Mouse (Mus musculus): ENCODE data around the gene Taco1. TPM values are rescaled to one million over a fixed set of nuclear protein-coding genes. Genes with fewer than 3 reads are reported as not detected.
"Not testable (repeated sequence)": the region's sequence is repeated elsewhere in the genome, so short reads cannot be mapped to it uniquely, and the experiment has no call there.

The Taco1 gene
- total RNA-seq, 4 experiments from 2014 or later = 16.1 to 18.2 (median 17.2) TPM

DNA sequence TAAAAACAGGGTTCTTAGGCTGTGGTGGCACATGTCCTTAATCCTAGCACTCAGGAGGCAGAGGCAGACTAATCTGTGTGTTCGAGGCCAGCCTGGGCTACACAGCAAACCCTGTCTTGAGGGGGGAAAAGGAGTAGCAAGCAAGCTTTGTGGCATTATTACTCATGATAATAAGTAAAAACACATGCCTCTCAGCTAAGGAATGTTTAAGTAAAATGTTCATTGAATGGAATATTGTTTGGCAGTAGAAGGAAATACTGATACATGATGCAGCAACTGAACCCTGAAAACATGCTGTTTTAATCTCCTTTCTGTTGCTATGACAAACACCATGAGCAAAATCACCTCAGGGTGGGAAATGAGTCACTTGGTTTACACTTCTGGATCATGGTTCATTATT, 4.5 kb upstream of the Taco1 start:
- no peak for DNase-seq (ENCODE audit: low spot score in 2 of 2)

GRCm38 (mm10) chr11:106063756-106064155, 2.1 kb upstream of the Taco1 start:
- DNase-seq (ENCODE audit: low spot score in 2 of 2) = no peak

- DNase-seq (ENCODE audit: low spot score in 2 of 2) = no peak
These were observed 563 bp upstream of the Taco1 start for GRCm38 (mm10) chr11:106065073-106065922.

- DNase-seq (ENCODE audit: low spot score in 2 of 2) = not testable (repeated sequence)
These were observed 755 bp downstream of the Taco1 start for GRCm38 (mm10) chr11:106066616-106067015.

DNA sequence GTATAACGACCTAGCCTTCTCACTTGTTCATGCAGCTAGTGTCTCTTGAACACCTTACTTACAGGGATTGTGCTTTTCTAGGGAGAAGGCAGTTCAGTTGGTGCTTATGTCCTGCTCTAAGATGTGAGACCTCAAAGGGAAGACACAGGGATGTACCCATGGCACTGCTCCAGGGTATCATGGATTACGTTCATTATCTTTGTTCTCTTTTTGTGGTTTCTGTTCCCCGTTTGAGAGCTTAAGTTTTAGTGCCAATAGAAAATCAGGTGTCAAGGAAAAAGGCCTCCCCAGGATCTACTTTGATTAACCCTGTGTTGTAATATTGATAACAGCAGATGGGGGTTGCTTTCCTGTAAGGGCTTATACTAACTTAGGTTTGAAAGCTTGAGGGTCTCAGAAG, 7.9 kb downstream of the Taco1 start:
- DNase-seq (ENCODE audit: low spot score in 2 of 2) = no peak

DNA sequence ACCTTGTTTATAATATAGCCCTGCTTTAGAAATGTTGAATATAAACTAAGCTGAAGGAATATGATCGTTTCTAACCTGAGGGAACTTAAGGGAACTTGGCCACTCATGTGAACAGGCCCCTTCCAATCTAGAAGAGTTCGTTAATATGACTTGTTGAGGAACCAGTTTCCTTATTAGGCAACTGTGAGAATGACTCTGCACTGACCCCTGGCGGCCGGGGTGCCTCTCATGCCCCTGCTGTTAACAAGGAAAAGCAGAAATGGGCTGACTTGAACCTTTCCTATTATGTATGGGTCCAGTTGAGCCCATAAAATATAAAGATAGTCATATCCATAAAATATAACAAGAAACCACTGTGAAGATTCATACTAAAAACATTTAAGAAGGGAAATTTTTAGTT, 10.5 kb downstream of the Taco1 start:
- DNase-seq (ENCODE audit: low spot score in 2 of 2) = peak in 1 of 2 experiments; percentile 34

- peak; percentile 95 to 100 for DNase-seq (ENCODE audit: low spot score in 2 of 2)
These were observed 18.1 kb downstream of the Taco1 start, which contains the start of gene Map3k3 for GRCm38 (mm10) chr11:106083708-106084701. TSS of gene Map3k3 (plus strand) at chr11:106084613.

DNA sequence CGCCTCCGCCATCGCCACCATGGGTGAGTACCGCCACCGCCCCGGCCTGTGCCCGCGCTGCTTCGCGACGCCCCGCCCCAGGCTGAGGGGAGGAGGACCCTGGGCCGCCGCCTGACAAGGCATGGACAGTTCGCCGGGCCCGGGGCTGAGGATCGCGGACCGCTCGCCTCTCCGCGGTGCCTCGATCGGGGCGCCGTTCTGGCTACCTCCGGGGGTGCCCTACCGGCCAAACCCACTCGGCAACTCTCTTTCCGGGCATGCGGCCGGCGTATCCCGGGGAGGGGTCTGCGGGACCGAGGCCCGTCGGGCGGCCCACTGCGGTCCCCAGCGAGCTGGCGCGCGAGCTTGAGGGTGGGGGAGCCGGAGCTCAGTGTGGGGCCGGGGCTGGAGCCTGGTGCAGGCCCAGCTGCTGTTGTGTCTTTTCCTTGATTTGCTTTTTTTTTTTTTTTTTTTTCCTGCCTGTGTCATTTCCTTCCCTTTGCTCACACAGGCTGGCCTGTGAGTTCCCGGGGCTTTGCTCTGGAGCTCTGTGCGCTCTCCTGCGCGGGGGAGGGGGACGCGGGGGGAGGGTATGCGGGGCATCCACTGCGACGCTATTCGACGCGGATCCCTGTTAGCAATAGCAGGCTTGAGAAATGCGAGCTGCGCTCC, 19.2 kb downstream of the Taco1 start:
- DNase-seq (ENCODE audit: low spot score in 2 of 2) = peak; percentile 44 to 58

- DNase-seq (ENCODE audit: low spot score in 2 of 2) = no peak
These were observed 32.4 kb downstream of the Taco1 start for GRCm38 (mm10) chr11:106098223-106098622.

DNA sequence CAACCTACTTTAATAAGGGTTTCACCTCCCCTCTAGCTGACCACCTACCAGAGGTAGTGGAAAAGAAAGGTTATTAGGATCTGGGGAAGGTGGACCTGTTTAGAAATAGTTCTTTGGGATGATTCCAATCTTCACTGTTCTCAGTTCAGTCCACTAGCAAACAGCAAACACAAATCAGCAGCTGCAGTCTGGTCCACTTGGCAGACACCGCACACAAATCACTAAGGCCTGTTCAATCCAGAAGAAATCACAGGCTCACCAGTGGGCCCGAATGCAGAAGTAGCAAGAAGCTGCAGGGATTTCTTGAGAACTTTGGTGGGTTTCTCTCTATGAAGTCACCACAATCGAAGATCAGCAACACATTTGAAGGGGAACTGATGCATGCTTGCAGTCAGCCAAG, 37.0 kb downstream of the Taco1 start:
- no peak for DNase-seq (ENCODE audit: low spot score in 2 of 2)

DNA sequence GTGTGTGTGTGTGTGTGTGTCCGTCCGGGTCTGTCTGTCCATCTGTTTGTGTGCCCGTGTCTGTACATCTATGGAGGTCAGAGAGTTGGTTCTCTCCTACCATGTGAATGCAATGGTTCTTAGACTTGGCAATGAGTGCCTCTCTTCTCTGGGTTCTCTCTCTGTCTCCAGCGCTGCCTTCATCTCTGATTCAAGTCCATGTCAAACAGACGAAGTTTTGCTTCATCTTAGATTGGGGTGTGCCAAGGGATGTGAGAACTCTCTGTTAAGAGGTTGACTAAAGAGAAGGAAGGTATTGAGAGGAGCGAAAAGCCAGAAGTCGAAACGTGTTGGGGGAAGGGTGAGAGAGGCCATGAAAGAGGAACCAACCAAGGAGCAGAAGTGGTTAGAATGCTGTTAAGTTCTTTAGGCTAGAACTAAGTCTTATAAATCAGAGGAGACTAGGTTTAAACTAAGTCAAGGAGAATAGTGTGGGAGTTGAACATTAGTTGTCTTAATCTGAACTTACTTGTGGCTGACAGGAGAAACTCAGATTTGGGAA, 40.3 kb downstream of the Taco1 start:
- no peak for DNase-seq (ENCODE audit: low spot score in 2 of 2)

GRCm38 (mm10) chr11:106111688-106112087, 45.8 kb downstream of the Taco1 start:
- no peak for DNase-seq (ENCODE audit: low spot score in 2 of 2)

DNA sequence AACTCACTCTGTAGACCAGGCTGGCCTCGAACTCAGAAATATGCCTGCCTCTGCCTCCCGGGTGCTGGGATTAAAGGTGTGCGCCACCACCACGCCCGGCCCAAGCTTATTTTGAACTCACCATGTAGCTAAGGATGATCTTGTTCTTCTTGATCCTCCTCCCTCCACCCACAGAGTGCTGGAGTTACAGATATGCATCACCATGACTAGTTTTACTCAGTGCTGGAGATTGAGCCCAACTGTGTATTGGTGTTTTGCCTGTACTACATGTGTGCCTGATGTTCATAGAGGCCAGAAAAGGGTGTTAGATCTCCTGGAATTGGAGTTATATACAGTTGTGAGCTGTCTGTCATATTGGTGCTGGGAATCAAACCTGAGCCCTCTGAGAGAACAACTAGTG, 56.4 kb downstream of the Taco1 start:
- DNase-seq (ENCODE audit: low spot score in 2 of 2) = no peak

DNA sequence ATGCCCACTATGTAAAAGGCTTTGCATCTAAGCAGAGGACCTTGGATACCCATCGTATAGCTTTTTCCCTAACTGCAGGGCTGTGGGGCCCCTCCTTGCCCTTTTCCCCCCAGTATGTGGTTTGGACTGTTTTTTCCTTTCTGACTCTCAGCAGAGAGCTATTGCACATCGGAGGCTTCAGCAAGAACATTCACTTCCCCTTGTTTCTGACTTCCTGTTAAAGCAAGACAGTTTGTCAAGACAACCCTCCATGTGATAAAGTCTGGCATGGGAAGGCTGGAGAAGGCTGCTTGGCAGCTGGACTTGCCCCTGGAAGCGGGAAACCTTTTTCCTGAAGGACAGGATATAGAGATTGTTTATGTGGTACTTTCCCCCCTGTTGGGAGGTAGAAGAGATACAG, 56.9 kb downstream of the Taco1 start:
- no peak for DNase-seq (ENCODE audit: low spot score in 2 of 2)

Other genes with a start within 250 kb of the Taco1 start
- 10 to 100 TPM; 86.6 to 90.7 (median 89.1) TPM for gene Cyb561, start 112.7 kb upstream of the Taco1 start, total RNA-seq (2022)
- 10 to 100 TPM; 18.6 to 24.5 (median 20.5) TPM for gene Ace, start 98.1 kb upstream of the Taco1 start, total RNA-seq (2022)
- not detected for gene Ace3, start 71.4 kb upstream of the Taco1 start, total RNA-seq (2022)
- gene Kcnh6, start 57.9 kb upstream of the Taco1 start, total RNA-seq (2022) = 1 to 10 TPM; 1.9 to 2.6 (median 2.2) TPM
- 100 to 1,000 TPM; 126 to 137 (median 132) TPM for gene Dcaf7, start 29.2 kb upstream of the Taco1 start, total RNA-seq (2022)
- 10 to 100 TPM; 28.2 to 31.8 (median 28.7) TPM for gene Map3k3, start 18.6 kb downstream of the Taco1 start, total RNA-seq (2022)
- 1 to 10 TPM in 1 of 4 experiments, not detected in 3; 1.7 TPM for gene Gm10840, start 94.8 kb downstream of the Taco1 start, total RNA-seq (2022)
- 10 to 100 TPM; 79.3 to 90.2 (median 86.9) TPM for gene Limd2, start 94.8 kb downstream of the Taco1 start, total RNA-seq (2022)
- gene Strada, start 136.1 kb downstream of the Taco1 start, total RNA-seq (2022) = 10 to 100 TPM; 29.0 to 34.0 (median 30.3) TPM
- gene Ccdc47, start 150.3 kb downstream of the Taco1 start, total RNA-seq (2022) = 10 to 100 TPM; 83.3 to 93.9 (median 86.2) TPM
- gene Ddx42, start 150.9 kb downstream of the Taco1 start, total RNA-seq (2022) = 10 to 100 TPM; 64.8 to 69.6 (median 68.7) TPM
- 10 to 100 TPM; 24.2 to 34.4 (median 29.6) TPM for gene Ftsj3, start 190.0 kb downstream of the Taco1 start, total RNA-seq (2022)
- 100 to 1,000 TPM; 185 to 217 (median 197) TPM for gene Psmc5, start 190.1 kb downstream of the Taco1 start, total RNA-seq (2022)
- gene Smarcd2, start 206.9 kb downstream of the Taco1 start, total RNA-seq (2022) = 10 to 100 TPM; 12.2 to 20.5 (median 19.4) TPM
- gene Tcam1, start 210.6 kb downstream of the Taco1 start, total RNA-seq (2022) = under 1 TPM in 3 of 4 experiments, not detected in 1; 0.14 to 0.17 (median 0.16) TPM
- gene Gh, start 235.8 kb downstream of the Taco1 start, total RNA-seq (2022) = 10 to 100 TPM in 1 of 4 experiments, 1 to 10 TPM in 1, not detected in 2; 1.1 to 16.8 TPM
- under 1 TPM in 2 of 4 experiments, not detected in 2; 0.26 to 0.93 TPM for gene Cd79b, start 248.7 kb downstream of the Taco1 start, total RNA-seq (2022)

Data from left cerebral cortex, adult 8-10 months (tissue).